Mouse (Mus musculus) neural tube, embryonic 14.5 days (tissue): Measurements from ENCODE around the gene Fthl17f. TPM values are rescaled to one million over a fixed set of nuclear protein-coding genes. Genes with fewer than 3 reads are reported as not detected.
"Not testable (repeated sequence)": the region's sequence is repeated elsewhere in the genome, so short reads cannot be mapped to it uniquely, and the experiment has no call there.

Source experiments
- ATAC-seq: fragments of 200-750 bp; cut with Nextera tagmentation; 2 replicates; pipeline ENCODE4 v1.8.0; 2017; ENCODE audit warnings: low read depth, mild to moderate bottlenecking, moderate TSS enrichment, moderate library complexity
- H3K27ac ChIP-seq: fragments of 300-500 bp; sonication (generic); 2 replicates; pipeline ENCODE4 v1.5.1; 2014; ENCODE audit warnings: low read depth, mild to moderate bottlenecking, control low read depth, low read length, moderate library complexity, mixed read lengths
- H3K27me3 ChIP-seq: fragments of 300-500 bp; sonication (generic); 2 replicates; pipeline ENCODE4 v1.6.1; 2014; ENCODE audit warnings: low read length; ENCODE audit not compliant: control insufficient read depth, insufficient read depth
- H3K36me3 ChIP-seq: fragments of 300-500 bp; sonication (generic); 2 replicates; pipeline ENCODE4 v1.6.1; 2014; ENCODE audit warnings: low read length, mixed read lengths; ENCODE audit not compliant: control insufficient read depth, insufficient read depth
- H3K4me1 ChIP-seq: fragments of 300-500 bp; sonication (generic); 2 replicates; pipeline ENCODE4 v1.6.1; 2014; ENCODE audit warnings: low read length; ENCODE audit not compliant: control insufficient read depth, insufficient read depth
- H3K4me2 ChIP-seq: fragments of 300-500 bp; sonication (generic); 2 replicates; pipeline ENCODE4 v1.6.1; 2014; ENCODE audit warnings: mild to moderate bottlenecking, low read depth, low read length, control low read depth
- H3K4me3 ChIP-seq: fragments of 300-500 bp; sonication (generic); 2 replicates; pipeline ENCODE4 v1.5.1; 2014; ENCODE audit warnings: low read depth, low read length, control low read depth, mixed read lengths
- H3K9ac ChIP-seq: fragments of 300-500 bp; sonication (generic); replicated peaks from 2 replicates; pipeline ENCODE4 v1.6.1; 2014; ENCODE audit warnings: low read depth, mild to moderate bottlenecking, control low read depth, low read length, mixed read lengths
- H3K9me3 ChIP-seq: fragments of 300-500 bp; sonication (generic); 2 replicates; pipeline ENCODE4 v1.6.1; 2016; ENCODE audit warnings: low read length; ENCODE audit not compliant: control insufficient read depth
- WGBS: fragments of 180-500 bp; shearing (Covaris S2); extraction: QIAGEN DNeasy Blood & Tissue Kit; methylation state at CpG from one replicate; pipeline ENCODE4 v1.1.7; 2014; 5-methylcytosine and 5-hydroxymethylcytosine counted together
- polyA plus RNA-seq: library from polyadenylated mRNA; unstranded; fragments of >200 nt; fragmentation: Nextera tagmentation; extraction: Ambion mirVana; gene quantifications from 2 replicates; pipeline ENCODE4 v1.2.1, GENCODE M21; 2014

The Fthl17f gene
- polyA plus RNA-seq: not detected in 2 replicates

DNA sequence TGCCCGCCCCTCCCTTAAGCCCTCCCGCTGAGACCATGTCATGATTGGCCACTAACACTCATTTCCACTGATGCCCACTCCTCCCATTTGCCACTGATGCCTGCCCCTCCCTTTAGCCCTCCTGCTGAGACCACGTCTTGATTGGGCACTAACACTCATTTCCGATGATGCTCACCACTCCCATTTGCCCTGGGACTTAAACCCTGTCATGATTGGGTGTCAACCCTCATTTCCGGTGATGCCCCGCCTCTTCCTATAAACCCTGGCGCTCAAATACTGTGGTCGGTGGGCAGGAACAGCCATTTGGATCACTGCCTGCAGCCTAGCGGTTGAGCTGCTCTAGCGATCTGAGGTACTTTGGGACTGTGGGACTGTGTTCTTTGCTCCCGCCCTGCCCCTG is at the start of gene Fthl17f:
TSS of gene Fthl17f (plus strand) at position 301 of the 400 bp plus-strand sequence.
- H3K4me2 ChIP-seq, H3K27me3 ChIP-seq, ATAC-seq, H3K27ac ChIP-seq, H3K9me3 ChIP-seq, H3K4me3 ChIP-seq, H3K4me1 ChIP-seq, H3K9ac ChIP-seq, H3K36me3 ChIP-seq: not testable (repeated sequence)
- 93% methylated on average over 11 of the region's 11 CpGs for WGBS

DNA sequence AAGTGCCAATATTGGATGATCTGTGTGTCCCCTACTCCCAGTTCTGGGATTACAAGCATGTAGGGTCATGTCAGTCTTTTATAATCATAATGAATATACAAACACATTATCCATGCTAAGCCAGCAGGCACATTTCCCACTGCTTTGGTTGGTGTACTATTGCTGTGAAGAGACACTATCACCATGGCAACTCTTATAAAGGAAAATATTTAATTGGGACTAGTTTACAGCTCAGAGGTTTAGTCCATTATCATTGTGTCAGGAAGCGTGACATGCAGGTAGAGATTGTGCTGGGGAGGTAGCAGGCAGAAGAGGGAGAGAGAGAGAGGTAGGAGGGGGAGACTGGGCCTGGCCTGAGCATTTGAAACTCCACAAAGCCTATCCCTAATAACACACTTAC is 46.7 kb upstream of the Fthl17f start:
- no peak overlapping the region for H3K4me2 ChIP-seq
- H3K4me3 ChIP-seq: no peak overlapping the region
- no peaks in the 10 kb centered on the region for H3K9me3 ChIP-seq
- no peaks in the 10 kb centered on the region for H3K27me3 ChIP-seq
- H3K27ac ChIP-seq: no peak overlapping the region
- no peak for ATAC-seq
- H3K36me3 ChIP-seq: no peaks in the 10 kb centered on the region
- no peaks in the 10 kb centered on the region for H3K4me1 ChIP-seq
- H3K9ac ChIP-seq: no peak overlapping the region
- WGBS: 41% methylated on average over 1 of the region's 1 CpGs

DNA sequence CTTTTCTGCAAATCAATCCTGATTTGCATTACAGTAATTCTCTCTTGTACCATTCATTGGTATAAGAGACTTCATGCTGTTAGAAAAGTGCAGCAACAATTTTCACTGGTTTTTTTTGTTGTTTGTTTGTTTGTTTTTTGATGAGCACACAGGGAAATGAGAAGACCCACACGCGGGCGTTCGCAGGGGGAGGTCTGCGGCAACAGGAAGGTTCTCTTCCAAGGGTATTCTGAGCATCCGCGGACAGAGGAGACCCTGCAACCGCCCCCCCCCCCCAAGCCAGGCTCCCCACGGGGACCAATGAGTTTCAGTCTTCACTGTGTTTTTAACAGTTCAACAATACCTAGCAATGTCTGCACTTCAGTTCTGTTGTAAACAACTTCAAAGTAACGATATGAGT is 43.3 kb upstream of the Fthl17f start:
- no peak overlapping the region for H3K27ac ChIP-seq
- H3K4me1 ChIP-seq: no peaks in the 10 kb centered on the region
- H3K9me3 ChIP-seq: no peaks in the 10 kb centered on the region
- no peaks in the 10 kb centered on the region for H3K36me3 ChIP-seq
- H3K4me2 ChIP-seq: no peak overlapping the region
- H3K9ac ChIP-seq: no peak overlapping the region
- no peak for ATAC-seq
- 58% methylated on average over 10 of the region's 10 CpGs for WGBS
- H3K27me3 ChIP-seq: no peaks in the 10 kb centered on the region
- no peak overlapping the region for H3K4me3 ChIP-seq

- no CpG with 5 or more reads among the region's 10 CpGs for whole genome bisulfite sequencing
- not testable (repeated sequence) for H3K4me1 ChIP-seq, H3K27ac ChIP-seq, H3K9me3 ChIP-seq, H3K4me3 ChIP-seq, ATAC-seq, H3K9ac ChIP-seq, H3K4me2 ChIP-seq, H3K27me3 ChIP-seq, H3K36me3 ChIP-seq
These were observed 29.6 kb upstream of the Fthl17f start, which contains the start of gene Fthl17e for GRCm38 (mm10) chrX:9033193-9033592. Fthl17e (plus strand) TSS chrX:9033493.

DNA sequence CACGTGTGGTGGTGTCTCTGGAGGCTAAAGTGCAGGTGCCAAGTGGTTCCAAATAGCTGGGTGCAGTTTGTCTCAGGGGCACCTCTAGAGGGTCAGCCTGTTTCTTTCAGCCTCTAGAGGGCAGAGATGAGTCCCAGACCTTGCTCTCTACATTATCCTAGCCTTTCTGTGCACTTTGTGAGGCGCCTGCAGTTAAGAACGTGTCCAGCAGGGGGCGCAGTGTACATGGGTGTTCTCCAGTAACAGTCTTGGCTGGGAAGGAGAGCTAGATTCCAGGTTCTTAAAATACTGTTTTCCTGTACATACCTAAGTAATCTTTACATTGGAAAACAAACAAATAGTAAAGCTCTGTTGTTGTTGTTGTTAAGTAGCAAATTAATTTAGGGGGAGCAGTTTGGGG is 21.2 kb upstream of the Fthl17f start:
- ATAC-seq, H3K4me3 ChIP-seq, H3K9ac ChIP-seq, H3K4me2 ChIP-seq, H3K36me3 ChIP-seq, H3K4me1 ChIP-seq, H3K27ac ChIP-seq, H3K27me3 ChIP-seq, H3K9me3 ChIP-seq: not testable (repeated sequence)
- WGBS: 38% methylated on average over 3 of the region's 4 CpGs

- H3K4me2 ChIP-seq, H3K27me3 ChIP-seq, H3K4me1 ChIP-seq, H3K4me3 ChIP-seq, H3K27ac ChIP-seq, H3K36me3 ChIP-seq, H3K9ac ChIP-seq, H3K9me3 ChIP-seq: not testable (repeated sequence)
- ATAC-seq: peak; percentile 31; the same call in 1 of the 2 replicates
- WGBS: 19% methylated on average over 3 of the region's 9 CpGs
These were observed 1.9 kb upstream of the Fthl17f start for GRCm38 (mm10) chrX:9060952-9061351.

- 90% methylated on average over 4 of the region's 4 CpGs for WGBS
- no peak for ATAC-seq
These were observed 714 bp upstream of the Fthl17f start for GRCm38 (mm10) chrX:9062101-9062500.

GRCm38 (mm10) chrX:9077699-9078098 is 14.9 kb downstream of the Fthl17f start:
- not testable (repeated sequence) for H3K36me3 ChIP-seq, H3K9me3 ChIP-seq, H3K4me2 ChIP-seq, H3K27ac ChIP-seq, H3K9ac ChIP-seq, H3K4me1 ChIP-seq, H3K4me3 ChIP-seq, H3K27me3 ChIP-seq
- ATAC-seq: peak; percentile 73; the same call in 1 of the 2 replicates
- WGBS: 25% methylated on average over 5 of the region's 10 CpGs

More at GRCm38 (mm10) chrX:9062101-9062500, 714 bp upstream of the Fthl17f start:
- Histone ChIP-seq H3K9me3 (no peaks in the 10 kb centered on the region), H3K27ac (no peak overlapping the region), H3K9ac (no peak overlapping the region), H3K4me3 (no peak overlapping the region), H3K27me3 (no peaks in the 10 kb centered on the region), H3K36me3 (no peaks in the 10 kb centered on the region), H3K4me1 (no peaks in the 10 kb centered on the region), H3K4me2 (no peak overlapping the region)

DNA sequence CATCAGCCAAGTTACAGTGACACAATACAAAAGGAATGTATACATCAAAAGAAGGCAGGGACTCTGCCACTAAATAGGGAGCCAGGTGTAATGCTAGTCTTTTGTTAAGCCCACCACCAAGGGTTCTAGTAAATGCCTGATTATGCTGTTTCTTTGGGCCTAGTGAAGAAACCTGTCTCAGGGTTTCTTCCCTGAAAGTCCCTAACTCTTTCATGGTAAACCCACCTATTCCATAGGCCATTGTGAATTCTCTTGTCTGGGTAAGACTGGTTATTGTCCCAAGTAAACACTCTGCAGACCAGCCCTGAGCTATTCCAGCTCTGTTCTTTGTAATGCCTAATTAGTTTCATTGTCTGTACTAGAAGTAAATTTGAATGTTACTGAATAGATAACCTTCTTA is 32.3 kb downstream of the Fthl17f start:
- not testable (repeated sequence) for ATAC-seq, H3K36me3 ChIP-seq, H3K4me1 ChIP-seq, H3K27ac ChIP-seq, H3K9me3 ChIP-seq, H3K4me3 ChIP-seq, H3K9ac ChIP-seq, H3K27me3 ChIP-seq, H3K4me2 ChIP-seq

GRCm38 (mm10) chrX:9104262-9104661 is 41.4 kb downstream of the Fthl17f start, which contains the start of gene 4930402K13Rik:
4930402K13Rik (plus strand) TSS chrX:9104562.
- Histone ChIP-seq H3K27me3 (no peaks in the 10 kb centered on the region), H3K27ac (no peak within 1 kb of the TSS), H3K4me2 (no peak within 1 kb of the TSS), H3K4me3 (no peak within 1 kb of the TSS), H3K9me3 (no peaks in the 10 kb centered on the region), H3K4me1 (no peaks in the 10 kb centered on the region), H3K9ac (no peak within 1 kb of the TSS), H3K36me3 (no peaks in the 10 kb centered on the region)
- ATAC-seq: no peak
- 77% methylated on average over 6 of the region's 6 CpGs for WGBS
